Mouse (Mus musculus) lung, adult 2 months (tissue): Measurements from ENCODE around the gene Arrdc3.

Experiments used
- CTCF ChIP-seq: fragments of 200-500 bp; IDR thresholded peaks from 2 replicates; pipeline ENCODE4 v1.5.1; 2011; ENCODE audit warnings: mild to moderate bottlenecking, low read length, control low read depth; ENCODE audit not compliant: insufficient read depth
- POLR2A ChIP-seq: fragments of 200-500 bp; IDR thresholded peaks from 2 replicates; pipeline ENCODE4 v1.6.1; 2011; ENCODE audit warnings: low read depth, mild to moderate bottlenecking, control low read depth, low read length, borderline replicate concordance; ENCODE audit errors: extremely low read depth

DNA sequence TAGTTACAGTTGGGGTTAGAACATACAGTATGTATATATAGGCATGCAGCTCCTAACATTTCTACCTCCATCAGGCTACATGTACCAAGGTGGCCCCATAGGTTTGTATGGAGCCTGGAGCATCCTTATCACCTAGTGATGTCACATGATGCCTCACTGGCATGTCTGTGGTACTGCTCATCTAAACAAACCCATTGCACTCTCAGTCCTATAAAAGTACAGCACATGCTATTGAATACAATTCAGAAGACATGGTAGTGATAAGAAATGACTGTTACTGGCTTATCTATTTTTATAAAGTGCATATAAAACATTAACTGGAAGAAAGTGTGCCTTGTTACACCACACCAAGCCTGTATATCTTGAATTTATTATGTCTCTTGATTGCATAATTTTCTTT, 30.2 kb downstream of the Arrdc3 start:
- TF ChIP-seq CTCF = no peak
- no peak for TF ChIP-seq POLR2A
